Mouse (Mus musculus): ENCODE measurements around the gene Sod1.

The Sod1 gene

GRCm38 (mm10) chr16:90220026-90220891 is at the start of gene Sod1:
TSS of gene Sod1 (plus strand) at chr16:90220754.
- peak; percentile 97 for DNase-seq

- DNase-seq, result no peak
Observed at GRCm38 (mm10) chr16:90171416-90171815, 49.1 kb upstream of the Sod1 start.

- DNase-seq, result peak; percentile 30
Observed at GRCm38 (mm10) chr16:90176472-90176871, 44.1 kb upstream of the Sod1 start.

GRCm38 (mm10) chr16:90177425-90177824 is 43.1 kb upstream of the Sod1 start:
- DNase-seq, result no peak

GRCm38 (mm10) chr16:90178404-90178803 is 42.1 kb upstream of the Sod1 start:
- DNase-seq, result no peak

- DNase-seq, result no peak
Observed at GRCm38 (mm10) chr16:90179892-90180291, 40.7 kb upstream of the Sod1 start.

GRCm38 (mm10) chr16:90180975-90181374 is 39.6 kb upstream of the Sod1 start:
- no peak for DNase-seq

GRCm38 (mm10) chr16:90181673-90182072 is 38.9 kb upstream of the Sod1 start:
- DNase-seq, result no peak

- no peak for DNase-seq
Observed at GRCm38 (mm10) chr16:90184135-90184534, 36.4 kb upstream of the Sod1 start.

GRCm38 (mm10) chr16:90185928-90186588 is 34.5 kb upstream of the Sod1 start:
- peak; percentile 88 for DNase-seq

GRCm38 (mm10) chr16:90187453-90187852 is 33.1 kb upstream of the Sod1 start:
- DNase-seq, result no peak

- DNase-seq, result no peak
Observed at GRCm38 (mm10) chr16:90191289-90191688, 29.3 kb upstream of the Sod1 start.

GRCm38 (mm10) chr16:90193719-90194118 is 26.8 kb upstream of the Sod1 start:
- no peak for DNase-seq

GRCm38 (mm10) chr16:90196688-90197240 is 23.8 kb upstream of the Sod1 start:
- no peak for DNase-seq

GRCm38 (mm10) chr16:90197337-90197973 is 23.1 kb upstream of the Sod1 start:
- DNase-seq, result peak; percentile 65

- DNase-seq, result no peak
Observed at GRCm38 (mm10) chr16:90198626-90199025, 21.9 kb upstream of the Sod1 start.

GRCm38 (mm10) chr16:90199174-90199573 is 21.4 kb upstream of the Sod1 start:
- DNase-seq, result no peak

- no peak for DNase-seq
Observed at GRCm38 (mm10) chr16:90202140-90202539, 18.4 kb upstream of the Sod1 start.

- DNase-seq, result no peak
Observed at GRCm38 (mm10) chr16:90203226-90203962, 17.2 kb upstream of the Sod1 start.

- DNase-seq, result no peak
Observed at GRCm38 (mm10) chr16:90204868-90205267, 15.7 kb upstream of the Sod1 start.

GRCm38 (mm10) chr16:90208996-90209395 is 11.6 kb upstream of the Sod1 start:
- DNase-seq, result no peak

GRCm38 (mm10) chr16:90210717-90211116 is 9.8 kb upstream of the Sod1 start:
- no peak for DNase-seq

GRCm38 (mm10) chr16:90211767-90212166 is 8.8 kb upstream of the Sod1 start:
- DNase-seq, result no peak

Measured in right cerebral cortex, postnatal 4 days (tissue).